Mouse (Mus musculus): ENCODE results near the gene Sumo1.

- no peak for TF ChIP-seq CTCF (IDR thresholded peaks at IDR 0.05; ENCODE audit: extremely low read depth, insufficient read length, insufficient replicate concordance, low read depth, low read length)
- no peak for TF ChIP-seq POLR2A (IDR thresholded peaks at IDR 0.05; ENCODE audit: low read depth, low read length)
Measured at GRCm38 (mm10) chr1:59607071-59607470, 63.6 kb downstream of the Sumo1 start.

All from small intestine, adult 2 months (tissue).